Mouse (Mus musculus): ENCODE measurements around the gene Hist1h2ab.

DNA sequence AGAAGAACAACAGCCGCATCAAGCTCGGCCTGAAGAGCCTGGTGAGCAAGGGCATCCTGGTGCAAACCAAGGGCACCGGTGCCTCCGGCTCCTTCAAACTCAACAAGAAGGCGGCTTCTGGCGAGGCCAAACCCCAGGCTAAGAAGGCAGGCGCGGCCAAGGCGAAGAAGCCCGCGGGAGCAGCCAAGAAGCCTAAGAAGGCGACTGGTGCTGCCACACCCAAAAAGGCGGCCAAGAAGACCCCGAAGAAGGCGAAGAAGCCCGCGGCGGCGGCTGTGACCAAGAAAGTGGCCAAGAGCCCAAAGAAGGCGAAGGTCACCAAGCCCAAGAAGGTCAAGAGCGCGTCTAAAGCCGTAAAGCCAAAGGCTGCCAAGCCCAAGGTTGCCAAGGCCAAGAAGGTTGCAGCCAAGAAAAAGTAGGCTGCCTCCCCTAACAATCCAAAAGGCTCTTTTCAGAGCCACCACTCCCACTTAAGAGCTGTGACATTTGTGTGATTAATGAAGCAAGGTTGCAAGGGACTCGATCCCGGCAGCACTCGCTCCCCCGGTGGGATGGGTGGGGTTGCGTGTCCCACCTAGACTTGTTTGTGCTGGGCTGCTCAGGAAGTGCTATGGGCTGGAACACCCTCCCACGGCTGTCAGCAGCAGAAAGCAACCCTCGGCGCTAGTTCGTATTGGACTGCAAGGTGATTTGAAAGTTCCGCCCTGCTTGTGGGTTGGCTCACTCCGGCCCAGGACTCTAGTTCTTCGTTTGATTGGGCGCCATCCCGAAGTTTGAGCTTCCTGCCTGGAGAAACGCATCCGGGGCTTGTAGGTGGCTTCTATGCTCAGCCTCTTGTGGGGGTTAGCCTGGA, 11.6 kb upstream of the Hist1h2ab start:
- TF ChIP-seq CTCF (IDR thresholded peaks at IDR 0.05; ENCODE audit: low read depth, low read length) (no peak), POLR2A (IDR thresholded peaks at IDR 0.05; ENCODE audit: borderline replicate concordance, low read depth, low read length) (no peak)
